Mouse (Mus musculus): Measurements from ENCODE around the gene Tac2.

DNA sequence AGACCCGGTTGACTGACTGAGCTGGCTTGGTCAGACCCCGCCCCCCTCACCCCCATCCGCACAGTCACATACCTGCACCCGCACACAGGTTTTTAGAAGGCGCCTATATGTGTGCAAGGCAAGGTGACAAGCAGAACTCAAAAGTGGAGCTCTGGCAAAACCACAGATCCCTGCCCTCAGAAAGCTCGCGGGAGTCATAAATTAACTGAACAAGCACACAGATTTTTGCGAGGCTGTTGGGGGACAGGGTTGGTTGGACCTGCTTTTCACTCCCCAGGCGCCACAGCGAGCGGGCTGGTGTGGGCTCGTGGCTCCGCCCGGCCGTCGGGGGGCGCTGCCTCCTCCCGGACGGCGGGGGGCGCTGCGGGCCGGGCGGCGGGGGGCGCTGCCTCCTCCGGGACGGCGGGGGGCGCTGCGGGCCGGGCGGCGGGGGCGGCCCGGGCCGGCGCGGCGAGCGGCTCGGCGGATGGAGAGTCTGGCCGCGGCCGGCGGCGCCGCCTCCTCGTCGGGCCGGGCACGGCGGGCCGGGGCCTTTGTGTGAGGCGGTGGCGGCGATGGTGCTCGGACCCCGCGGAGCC is 14.9 kb downstream of the Tac2 start, which contains the start of gene Zbtb39:
- no peak for TF ChIP-seq POLR2A (IDR thresholded peaks at IDR 0.05; ENCODE audit: low read depth, low read length)
- TF ChIP-seq CTCF (conservative IDR thresholded peaks at IDR 0.05; ENCODE audit: insufficient read depth, insufficient read length, low read depth, low read length) = peak; percentile 44
